35 mouse cellular contexts compared by ENCODE assay signal in the genomic region with DNA sequence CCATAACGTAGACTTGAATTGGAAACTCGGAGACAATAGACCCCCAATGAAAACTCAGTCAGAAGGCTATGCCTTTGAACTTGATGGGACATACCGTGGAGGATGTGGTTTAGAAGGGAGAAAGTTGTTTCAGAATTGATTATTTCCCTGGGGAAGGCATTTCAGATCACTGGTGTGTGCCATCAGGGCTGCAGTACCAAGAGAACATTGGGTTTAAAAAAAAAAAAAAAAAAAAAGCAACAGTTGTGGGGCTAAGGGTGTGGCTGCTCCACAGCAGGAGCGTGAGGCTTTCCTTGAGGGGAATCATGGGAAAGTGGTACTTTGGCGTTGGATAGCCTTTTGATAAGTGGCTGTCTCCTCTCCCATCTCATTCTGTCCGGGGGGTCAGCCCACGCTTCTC. TPM values are rescaled to one million over a fixed set of nuclear protein-coding genes. Genes with fewer than 3 reads are reported as not detected.
"Had no signal": no experiment of that assay in that cellular context is flagged by ENCODE, and none has a peak within 500 bp of the region (broad histone marks: within the 10 kb centered on the region; RNA-seq: fewer than 3 reads in every experiment).

No protein-coding gene starts in this region.

- H3K9ac ChIP-seq: heart, embryonic 13.5 days; heart, embryonic 15.5 days; hindbrain, embryonic 13.5 days; hindbrain, embryonic 15.5 days; kidney, embryonic 15.5 days; limb, embryonic 12.5 days; liver, embryonic 13.5 days; liver, embryonic 15.5 days had no signal

- H3K27ac ChIP-seq: heart, embryonic 13.5 days; heart, embryonic 15.5 days; hindbrain, embryonic 13.5 days; hindbrain, embryonic 15.5 days; hindbrain, postnatal 0 days; kidney, embryonic 15.5 days; kidney, postnatal 0 days; layer of hippocampus, adult 2 months; left cerebral cortex, adult 2 months; limb, embryonic 10.5 days; limb, embryonic 12.5 days; liver, embryonic 13.5 days; liver, embryonic 15.5 days had no signal

- H3K27me3 ChIP-seq: heart, embryonic 13.5 days; heart, embryonic 15.5 days; hindbrain, embryonic 13.5 days; hindbrain, embryonic 15.5 days; kidney, embryonic 15.5 days; limb, embryonic 12.5 days; liver, embryonic 13.5 days; liver, embryonic 15.5 days had no signal

- H3K9me3 ChIP-seq: heart, embryonic 13.5 days; heart, embryonic 15.5 days; hindbrain, embryonic 13.5 days; hindbrain, embryonic 15.5 days; kidney, embryonic 15.5 days; limb, embryonic 10.5 days; limb, embryonic 12.5 days; liver, embryonic 13.5 days; liver, embryonic 15.5 days had no signal

- H3K4me3 ChIP-seq: heart, embryonic 13.5 days; heart, embryonic 15.5 days; hindbrain, embryonic 13.5 days; hindbrain, embryonic 15.5 days; kidney, embryonic 15.5 days; layer of hippocampus, adult 2 months; left cerebral cortex, adult 2 months; limb, embryonic 10.5 days; limb, embryonic 12.5 days; liver, embryonic 13.5 days; liver, embryonic 15.5 days had no signal

- H3K36me3 ChIP-seq: heart, embryonic 13.5 days; heart, embryonic 15.5 days; hindbrain, embryonic 13.5 days; hindbrain, embryonic 15.5 days; kidney, embryonic 15.5 days; limb, embryonic 10.5 days; limb, embryonic 12.5 days; liver, embryonic 13.5 days; liver, embryonic 15.5 days had no signal

- H3K4me1 ChIP-seq: hindbrain, embryonic 13.5 days; hindbrain, embryonic 15.5 days; limb, embryonic 10.5 days; limb, embryonic 12.5 days had no signal

- H3K4me2 ChIP-seq: heart, embryonic 11.5 days; heart, embryonic 13.5 days; heart, embryonic 15.5 days; hindbrain, embryonic 13.5 days; hindbrain, embryonic 15.5 days; kidney, embryonic 15.5 days; limb, embryonic 12.5 days; liver, embryonic 11.5 days; liver, embryonic 13.5 days; liver, embryonic 15.5 days had no signal

- ATAC-seq: hindbrain, postnatal 0 days; intestine, embryonic 16.5 days had no signal

- DNase-seq: gastrocnemius, postnatal 14 days; gastrocnemius, postnatal 36 days; heart, adult 18-20 months; heart, postnatal 14 days; heart, postnatal 36 days; kidney, adult 11 months; kidney, adult 2 months; kidney, adult 9 months; kidney, postnatal 25 days; kidney, postnatal 4 days; liver; liver, embryonic 13.5 days had no signal

RNA-seq across cellular contexts. Expression of gene Pdcd1lg2, which starts 12.1 kb away (rescaled TPM):
- total RNA-seq: gastrocnemius, adult 18-20 months; gastrocnemius, adult 8-10 months; gastrocnemius, postnatal 14 days; gastrocnemius, postnatal 36 days; heart, postnatal 14 days; heart, postnatal 36 days; layer of hippocampus, adult 2 months; layer of hippocampus, postnatal 25 days had no signal
- polyA plus RNA-seq: gonadal fat pad, adult 2 months; heart, embryonic 11.5 days; heart, embryonic 13.5 days; heart, embryonic 15.5 days; heart, postnatal 0 days; hindbrain, embryonic 11.5 days; hindbrain, embryonic 13.5 days; hindbrain, embryonic 15.5 days; intestine, embryonic 14.5 days; kidney, embryonic 15.5 days; kidney, postnatal 0 days; limb, embryonic 10.5 days; limb, embryonic 12.5 days; limb, embryonic 14.5 days; liver, embryonic 11.5 days; liver, embryonic 15.5 days had no signal
